Mouse (Mus musculus) urinary bladder, postnatal 25 days (tissue): ENCODE results near the gene Selenof.

Source experiments
- DNase-seq: peaks from one replicate; pipeline ENCODE4 v3.0.0; 2022; ENCODE audit warnings: low spot score

The Selenof gene

GRCm38 (mm10) chr3:144563916-144564315, 6.2 kb upstream of the Selenof start:
- DNase-seq = no peak

DNA sequence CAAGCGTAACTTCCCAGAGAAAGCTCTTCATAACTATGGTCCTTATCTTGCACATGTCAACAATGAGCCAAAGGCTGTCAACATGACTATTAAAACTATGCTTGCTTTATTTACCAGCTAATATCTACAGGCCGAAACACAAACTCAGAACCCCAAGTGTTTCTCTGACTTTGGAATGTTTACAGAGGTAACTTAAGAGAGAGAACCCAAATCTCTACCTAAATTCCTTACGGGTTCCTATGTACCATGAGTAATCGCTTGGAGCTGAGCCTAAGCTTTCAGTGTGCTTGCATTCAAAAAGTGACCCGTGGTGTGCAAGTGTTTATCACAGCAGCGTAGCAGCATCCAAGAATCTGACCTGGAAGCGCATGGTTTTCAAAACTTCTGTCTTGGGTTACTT, 4.9 kb upstream of the Selenof start:
- no peak for DNase-seq

DNA sequence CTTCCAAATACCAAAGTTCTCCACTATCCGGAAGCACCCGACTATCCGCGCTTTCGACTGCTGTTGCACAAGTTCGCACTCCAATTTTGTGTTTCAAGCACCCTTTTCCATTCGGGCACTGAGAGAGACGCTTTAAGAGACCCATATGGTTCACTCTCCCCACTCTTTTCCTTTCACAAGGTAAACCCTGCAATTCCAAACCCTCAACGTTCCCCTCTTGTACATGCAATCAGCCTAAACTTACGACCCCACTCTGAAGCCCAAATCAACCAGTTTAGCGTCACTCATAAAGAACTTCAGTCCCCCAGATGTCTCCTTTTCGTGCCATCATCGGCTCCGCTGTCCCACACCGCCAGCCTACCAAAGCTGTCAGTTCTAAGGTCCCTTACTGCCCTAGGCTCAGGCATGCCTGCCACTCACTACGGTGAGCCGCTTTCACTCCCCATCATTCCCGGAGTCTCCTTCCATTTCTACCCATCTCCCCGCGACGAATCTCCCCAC, 1.2 kb upstream of the Selenof start:
- no peak for DNase-seq

GRCm38 (mm10) chr3:144569401-144569971, 618 bp upstream of the Selenof start:
- peak; percentile 40 for DNase-seq

DNA sequence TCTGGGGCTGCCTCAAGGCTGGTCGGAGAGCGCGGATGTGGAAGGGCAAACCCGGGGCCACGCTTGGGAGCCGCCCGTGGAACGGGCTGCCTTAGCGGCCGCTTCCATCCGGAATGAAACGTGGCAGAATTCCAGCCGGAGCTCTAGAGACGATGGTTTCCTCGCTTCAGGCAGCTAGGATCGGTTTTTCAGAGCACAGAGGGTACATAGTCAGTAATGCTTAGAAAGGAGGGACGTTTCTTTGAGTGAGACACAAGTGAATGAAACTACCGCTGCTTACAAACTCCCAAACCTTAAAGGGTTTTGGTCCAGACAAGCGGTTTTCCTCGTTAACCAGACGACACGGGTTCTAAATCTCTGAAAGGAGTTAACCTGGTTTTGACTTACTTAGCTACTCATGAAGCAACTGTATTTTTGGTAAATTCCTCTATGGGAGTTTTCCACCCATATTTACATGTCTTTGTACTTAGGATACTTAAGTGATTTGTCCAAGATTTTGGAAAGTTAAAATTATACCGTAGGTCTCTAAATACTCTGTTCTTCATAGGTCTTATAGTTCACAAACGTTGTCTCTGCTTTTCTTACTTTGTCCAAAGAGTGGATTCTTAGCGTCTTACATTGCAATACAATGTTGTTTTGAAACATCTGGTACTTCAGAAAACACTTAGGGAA, 848 bp downstream of the Selenof start:
- DNase-seq = no peak

DNA sequence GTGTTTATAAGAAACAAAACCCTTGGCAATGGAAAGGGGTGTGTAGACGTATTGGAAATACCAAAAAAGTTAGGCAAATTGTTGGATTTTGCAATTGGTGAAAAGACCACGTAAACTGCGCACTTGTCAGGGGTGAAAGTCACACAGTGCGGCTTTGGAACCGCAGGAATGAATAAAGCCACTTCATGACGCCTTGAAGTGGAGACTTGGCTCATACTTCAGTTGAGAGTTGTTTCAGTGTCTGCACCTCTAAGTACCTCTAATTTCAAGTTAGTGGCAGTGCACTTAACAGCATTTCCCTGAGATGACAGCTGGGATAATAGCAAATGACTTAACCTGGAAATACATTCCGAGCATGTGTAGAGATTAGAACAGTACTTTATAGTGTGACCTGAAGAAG, 4.2 kb downstream of the Selenof start:
- no peak for DNase-seq

DNA sequence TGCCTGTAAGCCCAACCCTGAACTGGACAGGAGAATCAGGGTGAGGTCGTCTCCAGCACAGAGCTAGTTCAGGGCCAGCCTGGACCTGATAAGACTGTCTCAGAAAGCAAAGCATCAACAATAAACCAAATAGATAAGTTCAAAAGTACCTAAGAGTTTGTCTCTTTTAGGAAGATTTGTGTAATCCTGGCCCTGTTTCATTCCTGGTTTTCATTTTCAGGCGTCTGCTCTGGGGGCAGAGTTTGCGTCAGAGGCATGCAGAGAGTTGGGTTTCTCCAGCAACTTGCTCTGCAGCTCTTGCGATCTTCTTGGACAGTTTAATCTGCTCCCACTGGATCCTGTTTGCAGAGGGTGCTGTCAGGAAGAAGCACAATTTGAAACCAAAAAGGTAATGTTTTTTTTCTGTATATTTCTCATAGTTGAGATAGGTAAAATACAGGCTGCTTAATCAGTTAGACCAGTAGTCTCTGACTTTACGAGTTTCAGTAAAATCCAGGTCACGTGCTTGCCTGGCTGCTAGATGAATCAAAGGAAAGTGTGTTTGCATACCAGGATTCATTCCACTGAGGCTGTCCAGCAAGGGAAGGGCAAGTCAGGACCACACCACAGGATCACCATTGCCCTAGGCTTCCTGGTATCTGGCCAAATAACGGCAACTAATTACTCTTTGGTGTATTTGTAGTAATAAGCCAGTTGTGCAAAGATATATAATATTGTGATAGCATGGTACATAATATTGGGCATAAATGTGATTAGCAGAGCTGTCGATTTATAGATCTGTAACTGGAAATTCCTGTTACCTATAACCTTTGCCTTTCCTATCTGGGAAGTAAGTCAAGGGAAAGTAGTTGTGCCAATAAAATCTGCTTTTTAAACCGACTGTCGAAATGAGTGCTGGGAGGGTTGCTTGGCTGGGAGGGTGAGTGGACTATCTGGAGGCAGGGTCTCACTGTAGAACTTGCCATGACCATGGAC, 7.5 kb downstream of the Selenof start:
- no peak for DNase-seq

DNA sequence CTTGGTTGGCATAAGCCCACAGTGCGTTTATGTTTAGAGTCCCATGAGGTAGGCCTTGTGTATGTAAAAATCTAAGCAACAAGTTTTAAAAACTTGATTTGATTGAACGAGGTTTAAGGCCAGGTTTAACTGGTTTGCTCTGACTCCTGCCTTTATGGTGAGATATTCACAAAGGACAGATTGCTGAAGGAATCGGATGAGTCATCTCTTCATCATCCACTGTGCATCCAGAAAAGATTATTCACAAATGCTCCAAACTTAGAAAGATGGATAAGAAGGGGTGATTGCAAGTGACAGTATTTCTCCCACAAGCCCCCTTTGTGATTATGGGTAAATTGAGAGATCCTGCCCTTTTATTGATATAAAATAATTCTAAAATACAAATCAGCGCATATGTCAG, 8.8 kb downstream of the Selenof start:
- DNase-seq = no peak

DNA sequence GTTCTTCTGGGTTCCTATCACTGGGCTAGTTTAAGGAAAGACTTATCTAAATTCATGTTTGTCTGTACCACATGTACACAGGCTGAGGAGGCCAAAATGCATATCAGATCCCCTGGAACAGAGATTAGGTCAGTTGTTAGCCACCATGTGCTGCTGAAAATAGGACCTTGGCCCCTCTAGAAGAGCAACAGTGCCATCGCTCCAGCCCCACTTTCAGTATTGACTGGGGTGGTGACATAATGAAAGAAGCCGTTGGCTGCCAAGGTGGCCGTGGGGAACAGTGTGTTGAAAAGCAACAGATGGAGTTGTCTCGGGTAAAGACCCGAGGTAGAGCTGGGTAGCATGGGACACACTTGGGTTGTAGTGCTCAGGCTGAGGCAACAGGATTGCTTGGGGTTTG, 9.7 kb downstream of the Selenof start:
- no peak for DNase-seq

GRCm38 (mm10) chr3:144580281-144580680, 10.2 kb downstream of the Selenof start:
- DNase-seq = no peak

GRCm38 (mm10) chr3:144581842-144582241, 11.7 kb downstream of the Selenof start:
- no peak for DNase-seq

DNA sequence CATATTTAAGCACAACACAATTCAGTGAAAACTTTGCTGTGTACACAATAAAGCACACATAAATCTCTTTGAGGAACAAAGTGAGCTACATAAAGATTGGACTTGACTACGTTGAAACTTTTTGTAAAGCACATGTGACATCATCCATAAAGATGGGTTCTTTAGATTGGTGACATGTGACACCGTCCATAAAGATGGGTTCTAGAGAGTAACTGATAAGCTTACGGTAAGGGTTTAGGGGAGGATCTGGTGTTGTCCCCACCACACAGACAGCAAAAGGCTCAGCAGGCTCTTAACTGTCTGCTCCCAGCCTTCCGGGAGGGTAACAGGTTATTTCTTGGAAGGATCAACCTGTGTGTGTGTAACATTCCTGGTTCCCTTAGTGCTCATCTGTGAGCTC, 12.2 kb downstream of the Selenof start:
- no peak for DNase-seq

DNA sequence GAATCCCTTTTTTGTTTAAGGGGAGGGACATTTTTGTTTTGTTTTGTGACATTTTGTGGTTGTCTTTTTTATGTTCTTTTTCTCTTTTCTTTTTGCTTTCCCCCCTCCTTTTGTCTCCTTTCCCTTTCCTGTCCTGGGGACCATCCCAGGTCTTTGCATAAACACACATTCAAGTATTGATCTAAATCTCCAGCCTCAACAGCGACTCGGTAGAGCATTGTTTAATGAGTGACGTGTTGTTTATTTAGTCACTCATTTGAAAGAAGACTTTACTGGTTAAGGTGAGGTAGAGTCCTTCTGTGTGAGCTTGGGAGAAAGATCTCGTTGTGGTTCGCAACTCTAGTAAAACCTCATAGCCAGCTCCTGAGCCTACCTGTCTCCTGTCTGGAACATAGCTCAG, 13.7 kb downstream of the Selenof start:
- no peak for DNase-seq

- DNase-seq = no peak
Measured at GRCm38 (mm10) chr3:144584789-144585553, 14.9 kb downstream of the Selenof start.

DNA sequence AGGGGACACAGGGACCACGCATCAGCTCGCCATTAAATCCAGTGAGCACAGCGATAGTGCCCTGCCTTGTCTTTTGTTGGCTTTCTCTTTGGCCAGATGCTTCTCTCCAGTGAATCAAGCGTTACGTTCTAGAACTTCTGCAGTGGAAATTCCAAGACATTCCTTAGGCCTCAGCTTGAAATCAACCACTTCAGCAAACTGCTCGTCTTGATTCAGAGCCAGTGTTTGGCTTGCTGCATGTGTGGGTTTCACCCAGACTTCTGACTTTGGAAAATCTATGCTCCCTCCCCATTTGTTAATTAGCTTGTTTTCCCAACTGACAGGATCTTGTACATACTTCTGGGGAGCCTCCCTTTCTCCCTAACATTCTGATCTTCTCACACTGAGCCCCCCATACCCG, 16.6 kb downstream of the Selenof start:
- no peak for DNase-seq

- no peak for DNase-seq
Measured at GRCm38 (mm10) chr3:144589189-144589890, 19.2 kb downstream of the Selenof start.

DNA sequence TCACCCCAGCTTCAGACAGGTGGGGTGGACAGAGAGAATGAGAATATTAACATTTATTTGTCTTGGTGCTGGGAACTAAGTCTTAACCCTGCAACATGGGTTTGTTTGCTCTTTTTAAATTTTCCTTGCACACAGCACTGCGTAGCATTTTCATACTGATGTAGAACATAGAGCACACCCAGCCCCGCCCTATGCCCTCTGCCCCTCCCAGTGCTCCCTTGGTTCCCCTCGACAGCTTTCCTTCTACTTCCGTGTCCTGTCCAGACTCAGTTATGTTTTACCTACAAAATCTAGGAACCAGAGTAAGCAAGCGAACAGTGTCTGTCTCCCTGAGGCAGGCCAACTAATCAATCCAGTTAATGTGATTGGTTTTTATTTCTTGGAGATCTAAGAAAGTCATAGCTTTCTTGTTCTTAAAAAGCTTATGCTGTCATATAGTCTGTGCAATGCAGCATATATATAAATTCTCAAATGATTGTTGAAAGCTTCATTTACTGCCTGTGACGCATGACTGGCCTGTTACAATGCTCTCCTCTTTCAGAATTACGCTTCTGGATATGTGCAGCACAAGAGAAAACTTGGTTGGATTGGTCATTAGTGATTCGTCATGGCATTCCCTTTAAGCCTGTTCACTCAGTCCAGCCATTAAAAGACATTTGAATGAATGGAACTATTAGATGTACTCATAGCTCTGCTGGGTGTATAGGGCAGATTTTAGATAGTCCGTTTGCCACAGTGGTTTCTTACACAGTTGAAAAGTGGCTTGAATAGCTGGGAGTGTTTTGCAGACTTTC, 23.1 kb downstream of the Selenof start:
- no peak for DNase-seq

- no peak for DNase-seq
Measured at GRCm38 (mm10) chr3:144597121-144597520, 27.0 kb downstream of the Selenof start.

GRCm38 (mm10) chr3:144597790-144598467, 27.8 kb downstream of the Selenof start:
- DNase-seq = no peak

- no peak for DNase-seq
Measured at GRCm38 (mm10) chr3:144602413-144602812, 32.3 kb downstream of the Selenof start.
